Mouse (Mus musculus): ENCODE data around the gene Trmt5.
A peak's percentile ranks its signal among the peaks of the same experiment; 100 is the strongest.

Gene Trmt5

DNA sequence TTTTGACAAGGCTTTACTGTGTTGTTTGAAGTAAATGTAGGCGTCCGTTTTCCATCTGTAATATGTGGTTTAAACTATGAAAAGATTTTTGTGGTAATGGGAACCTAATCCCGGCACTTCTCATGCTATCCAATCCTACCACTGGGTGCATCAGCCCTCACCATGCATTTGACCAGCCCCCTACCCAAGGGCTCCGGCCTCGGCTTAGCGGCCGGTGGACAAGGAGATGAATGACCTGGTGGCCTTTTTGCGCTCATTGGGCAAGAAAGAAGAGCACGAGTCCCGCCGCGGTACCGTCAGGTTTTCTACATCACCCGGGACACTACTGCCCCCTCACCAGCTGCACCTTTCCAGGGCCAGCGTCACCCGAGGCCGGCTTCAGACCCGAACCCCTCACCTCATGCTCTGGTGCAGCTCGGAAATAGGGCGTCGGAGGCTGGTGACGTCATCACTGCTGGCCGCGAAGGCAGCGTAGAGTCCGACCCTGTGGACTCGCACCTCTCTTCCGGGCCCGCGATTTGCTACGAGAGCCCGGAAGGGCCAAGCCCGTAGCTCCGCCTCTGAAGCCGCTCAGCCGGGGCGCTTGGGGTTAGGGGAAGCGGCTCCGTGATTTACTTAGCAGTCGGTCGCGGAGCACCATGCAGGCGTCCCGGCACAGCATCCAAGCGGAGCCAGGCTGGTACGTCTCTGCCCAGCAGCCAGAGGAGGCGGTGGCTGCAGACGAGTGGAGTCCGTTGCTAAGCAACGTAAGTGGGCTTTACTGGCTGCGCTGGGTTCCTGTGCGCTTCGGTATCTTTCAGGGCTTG lies at the start of gene Trmt5, which contains the start of gene Slc38a6:
Trmt5 (minus strand) TSS at position 424 of the 806 bp plus-strand sequence.
Slc38a6 (plus strand) TSS at position 493 of the 806 bp plus-strand sequence.
- peak; percentile 87 to 90 for DNase-seq

DNA sequence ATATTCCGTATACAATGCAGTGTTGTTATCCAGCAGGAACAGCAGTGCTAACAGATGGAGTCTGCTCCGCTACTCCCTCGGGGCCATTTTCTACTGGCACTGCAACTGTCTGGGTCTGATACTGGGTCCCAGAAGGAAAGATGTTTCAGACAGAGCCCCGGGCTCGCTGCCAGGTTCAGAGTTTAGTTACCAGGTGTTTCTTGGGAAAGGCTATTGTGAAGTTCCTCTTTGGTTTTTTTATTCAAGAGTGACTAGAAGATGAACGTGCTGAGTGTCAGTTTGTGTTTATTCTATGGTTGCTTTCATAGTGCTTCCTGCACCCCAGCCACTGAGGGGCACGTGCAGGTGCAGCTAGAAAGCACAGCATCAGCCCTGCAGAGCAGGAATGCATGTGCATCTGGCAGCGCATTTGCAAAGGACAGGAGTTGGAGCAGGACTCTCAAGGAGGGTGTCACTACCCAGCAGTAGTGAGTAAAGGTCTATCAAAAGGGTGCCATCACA lies 47.6 kb upstream of the Trmt5 start:
- peak; percentile 64 to 83 for DNase-seq

DNA sequence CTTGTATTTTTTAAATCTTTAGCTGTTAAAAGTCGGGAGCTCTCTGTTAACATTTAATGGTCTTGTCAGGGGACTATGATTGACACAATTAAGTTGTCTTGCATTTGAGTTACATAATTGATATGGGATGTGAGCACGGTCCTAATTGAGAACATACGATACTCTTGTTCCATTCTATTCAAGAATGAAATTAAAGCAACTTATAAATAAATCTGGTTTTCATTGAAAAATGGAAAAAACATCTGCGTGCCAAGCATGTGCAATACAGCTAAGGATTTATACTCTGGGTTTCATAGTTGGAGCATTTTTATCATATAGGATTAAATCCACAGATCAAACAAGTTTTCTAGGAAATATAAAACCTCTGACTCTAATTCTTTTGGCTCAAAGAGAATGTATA lies 46.2 kb upstream of the Trmt5 start:
- DNase-seq, result no peak

DNA sequence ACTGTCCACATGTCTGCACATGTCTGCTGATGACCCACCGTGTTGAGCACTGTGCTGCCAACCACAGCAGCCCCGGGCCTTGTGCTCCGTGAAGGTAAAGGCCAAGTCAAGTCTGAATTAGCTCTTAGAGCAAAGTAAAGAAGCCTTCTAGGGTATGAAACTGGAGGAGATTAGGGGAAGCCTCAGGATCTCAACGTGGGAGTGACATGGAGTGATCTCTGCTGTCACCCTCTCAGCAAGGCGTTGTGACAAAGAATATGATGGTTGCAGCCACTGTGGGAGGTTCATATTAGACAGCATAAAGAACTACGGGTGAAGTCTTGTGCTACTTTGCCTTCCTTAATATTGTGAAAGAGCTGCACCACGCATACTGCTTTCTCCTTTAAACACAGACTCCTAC lies 43.7 kb upstream of the Trmt5 start:
- no peak for DNase-seq

DNA sequence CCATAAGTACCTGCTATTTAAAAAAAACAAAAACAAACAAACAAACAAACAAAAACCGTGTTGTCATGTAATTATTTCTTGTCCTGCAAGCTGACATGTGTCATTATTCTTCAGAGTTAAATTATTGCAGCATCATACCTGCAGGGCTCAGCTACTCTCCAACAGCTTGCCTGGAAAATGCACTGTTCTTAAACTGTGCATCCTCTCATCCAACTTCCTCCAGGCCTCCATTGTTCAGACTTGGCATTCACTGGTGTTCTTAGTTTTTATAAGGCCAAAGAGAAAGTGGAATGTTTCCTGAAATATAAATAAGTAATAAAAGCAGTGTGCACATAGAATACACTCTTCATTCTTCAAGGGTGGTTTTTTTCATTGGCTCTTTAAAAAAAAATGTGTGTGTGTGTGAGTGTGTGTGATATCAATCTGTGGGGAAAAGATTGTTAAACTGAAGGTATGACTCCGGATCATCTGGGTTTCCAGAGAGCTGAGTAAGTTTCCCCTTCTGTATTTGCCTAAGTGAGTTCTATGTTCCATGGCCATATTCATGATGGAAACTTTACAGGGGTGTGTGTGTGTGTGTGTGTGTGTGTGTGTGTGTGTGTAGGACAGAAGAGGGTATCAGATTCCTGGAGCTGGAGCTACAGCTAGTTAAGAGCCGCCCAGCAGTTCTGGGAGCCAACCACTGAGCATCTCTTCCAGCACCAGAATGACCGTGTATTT lies 42.1 kb upstream of the Trmt5 start:
- no peak for DNase-seq

DNA sequence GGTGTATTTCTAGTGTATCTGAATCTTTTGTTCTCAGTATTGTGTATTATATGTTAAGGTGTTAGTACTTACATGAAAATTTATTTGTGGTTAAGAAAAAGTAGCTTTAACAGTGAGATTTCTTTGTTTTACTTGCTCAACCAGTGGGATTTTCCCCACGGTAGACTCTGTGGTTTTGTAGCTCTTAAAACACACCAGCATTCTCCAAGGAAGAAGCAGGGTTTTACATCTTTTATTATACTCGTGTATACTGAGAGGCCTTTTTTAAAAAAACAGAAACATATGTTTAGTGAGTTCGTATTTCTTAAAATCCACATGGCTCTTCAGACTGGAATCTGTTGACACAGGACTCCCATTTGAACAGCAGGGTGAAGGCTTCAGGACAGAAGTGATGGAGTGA lies 40.9 kb upstream of the Trmt5 start:
- DNase-seq, result no peak

DNA sequence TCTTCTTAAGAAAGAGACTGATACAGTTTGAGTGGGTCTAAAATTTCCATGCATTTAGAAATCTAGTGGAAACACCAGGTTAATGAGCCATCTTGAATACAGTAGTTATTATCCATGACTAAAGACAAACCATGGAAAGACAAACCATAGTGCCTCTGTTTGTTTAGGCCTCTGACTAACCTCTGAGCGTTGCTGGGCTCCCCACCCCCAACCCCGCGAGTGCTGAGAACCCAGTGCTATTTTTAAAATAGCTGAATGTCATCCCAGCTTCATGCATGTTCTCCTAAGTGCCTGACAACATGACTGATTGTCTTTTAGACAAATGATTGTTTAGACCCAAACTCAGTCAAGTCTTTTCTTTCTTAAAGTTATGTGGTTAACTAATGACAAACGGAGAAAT lies 39.1 kb upstream of the Trmt5 start:
- peak; percentile 31 to 43 for DNase-seq

DNA sequence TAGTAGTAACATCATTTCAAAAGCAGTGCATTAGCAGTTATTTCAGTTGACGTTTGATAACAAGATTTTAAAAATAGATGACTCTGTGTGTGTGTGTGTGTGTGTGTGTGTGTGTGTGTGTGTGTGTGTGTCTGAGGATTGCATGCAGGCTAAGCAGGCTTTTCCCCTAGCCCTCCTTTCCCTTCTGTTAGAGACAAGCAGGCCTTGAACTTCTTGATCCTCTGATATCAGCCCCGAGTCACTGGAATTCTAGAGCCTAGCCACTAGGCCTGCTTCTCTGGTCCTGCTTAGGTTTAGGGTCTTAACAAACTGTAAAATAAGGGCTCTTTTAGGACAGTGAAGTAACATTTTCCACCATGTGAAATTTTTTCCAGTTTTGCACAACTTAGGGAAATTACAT lies 38.7 kb upstream of the Trmt5 start:
- no peak for DNase-seq

DNA sequence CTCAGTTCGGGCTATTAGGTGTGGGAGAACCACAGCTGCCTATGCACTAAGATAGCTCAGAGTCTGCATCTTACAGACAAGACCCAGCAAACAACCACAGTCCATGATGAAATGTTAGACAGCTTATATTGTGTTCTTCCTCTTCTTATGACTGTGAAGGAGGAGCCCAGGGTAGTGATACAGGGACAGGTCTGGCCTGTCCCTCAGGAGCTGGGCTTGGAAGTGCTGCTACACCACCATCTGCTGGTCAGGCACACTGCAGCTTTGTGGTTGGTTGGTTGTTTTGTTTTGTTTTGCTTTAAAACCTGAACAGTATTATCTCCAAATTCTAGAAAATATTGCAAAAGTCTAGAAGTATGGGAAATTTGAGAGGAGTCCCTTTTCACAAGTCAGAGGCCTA lies 38.2 kb upstream of the Trmt5 start:
- no peak for DNase-seq

DNA sequence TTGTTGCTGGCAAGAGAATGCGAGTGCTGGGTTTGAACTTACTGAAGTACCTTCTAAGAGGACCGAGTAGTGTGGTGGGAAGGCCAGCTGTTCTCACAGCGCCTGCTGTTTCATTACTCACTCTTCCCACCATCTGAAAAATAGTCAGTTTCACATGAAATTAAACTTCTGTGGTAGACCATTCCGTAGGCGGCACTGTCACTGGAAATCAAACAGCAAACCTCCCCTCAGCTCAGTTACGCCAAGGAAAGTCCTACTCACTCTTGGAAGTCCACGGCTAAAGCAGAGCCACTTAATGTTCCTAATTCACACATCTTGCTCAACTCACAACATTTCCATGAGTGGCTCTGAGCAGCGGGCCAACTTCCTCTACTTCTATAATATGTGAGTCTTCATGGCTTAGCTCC lies 37.7 kb upstream of the Trmt5 start:
- no peak for DNase-seq

DNA sequence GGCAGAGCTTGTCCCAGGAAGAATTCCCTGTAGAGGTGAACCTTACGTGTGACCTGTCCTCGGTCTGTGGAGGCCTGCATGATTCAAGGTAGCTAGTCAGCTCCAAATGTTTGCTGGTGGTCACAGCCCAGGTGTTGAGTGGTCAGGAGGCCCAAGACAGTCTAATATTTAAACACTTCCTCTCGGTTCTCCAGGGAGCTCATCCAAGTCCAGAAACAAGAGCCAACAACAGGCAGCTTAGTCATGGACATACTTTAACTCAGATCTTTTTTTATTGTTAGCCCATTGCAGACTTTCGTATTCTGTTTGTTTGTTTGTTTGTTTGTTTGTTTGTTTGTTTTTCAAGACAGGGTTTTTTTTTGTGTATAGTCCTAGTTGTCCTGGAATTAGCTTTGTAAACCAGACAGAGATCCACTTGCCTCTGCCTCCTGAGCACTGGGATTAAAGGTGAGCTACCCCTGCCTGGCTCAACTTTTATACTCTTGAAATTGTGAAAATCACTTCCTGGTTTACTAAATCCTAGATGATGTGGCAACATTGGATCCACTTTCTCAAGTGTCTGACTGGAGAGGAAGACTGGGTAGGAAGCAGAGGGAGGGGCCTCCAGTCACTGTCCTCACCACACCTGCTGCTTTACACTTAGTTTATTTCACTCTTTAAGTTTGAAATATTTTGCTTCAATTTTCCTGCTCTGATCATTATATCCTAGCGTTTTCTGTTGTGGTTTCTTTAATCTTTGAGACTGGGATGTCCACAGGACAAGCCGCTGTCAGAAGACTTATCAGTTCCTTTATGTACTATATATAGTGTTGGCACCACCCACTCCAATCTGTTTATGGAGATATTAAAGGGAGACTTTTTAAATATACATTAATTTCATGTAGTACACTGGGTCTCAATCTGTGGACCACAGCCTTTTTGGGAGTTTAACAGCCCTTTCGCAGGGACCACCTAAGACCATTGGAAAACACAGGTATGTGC lies 31.5 kb upstream of the Trmt5 start:
- no peak for DNase-seq

DNA sequence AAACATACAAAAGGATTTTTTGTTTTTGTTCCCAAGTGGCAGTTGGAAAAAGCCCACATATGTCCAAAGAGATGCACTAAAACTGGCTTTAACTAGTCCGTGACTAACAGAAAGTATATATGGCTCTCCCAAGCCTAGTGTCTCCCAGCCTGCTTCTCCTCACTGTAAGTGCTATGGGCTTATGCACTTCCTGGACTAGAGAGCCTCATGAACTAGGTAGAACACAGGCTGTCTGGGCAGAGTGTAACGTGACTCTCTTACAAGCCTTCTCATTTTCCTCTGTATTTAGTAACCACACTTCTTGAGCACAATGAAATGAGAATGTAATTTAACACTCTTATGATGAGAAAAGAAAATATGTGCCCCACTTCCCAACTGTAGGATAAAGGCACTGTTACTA lies 22.2 kb upstream of the Trmt5 start:
- DNase-seq, result no peak

DNA sequence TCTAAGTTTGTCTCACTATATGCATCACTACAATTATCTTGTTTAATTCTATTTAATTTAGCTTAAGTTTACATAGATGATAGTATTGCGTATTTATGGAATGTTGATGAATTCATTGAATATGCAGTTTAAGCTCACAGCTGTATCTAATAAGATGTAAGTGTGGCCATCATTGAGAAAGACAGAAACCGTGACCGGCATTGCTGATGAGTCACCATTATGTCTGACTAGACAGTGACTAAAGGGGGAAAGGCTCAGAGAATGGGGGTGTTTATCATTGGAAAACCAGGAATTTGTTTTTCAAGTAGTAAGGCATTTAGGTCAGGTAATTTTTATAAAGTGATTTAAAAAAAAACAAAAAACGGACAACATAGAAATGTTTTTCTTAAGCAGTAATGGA lies 21.2 kb upstream of the Trmt5 start:
- DNase-seq, result no peak

DNA sequence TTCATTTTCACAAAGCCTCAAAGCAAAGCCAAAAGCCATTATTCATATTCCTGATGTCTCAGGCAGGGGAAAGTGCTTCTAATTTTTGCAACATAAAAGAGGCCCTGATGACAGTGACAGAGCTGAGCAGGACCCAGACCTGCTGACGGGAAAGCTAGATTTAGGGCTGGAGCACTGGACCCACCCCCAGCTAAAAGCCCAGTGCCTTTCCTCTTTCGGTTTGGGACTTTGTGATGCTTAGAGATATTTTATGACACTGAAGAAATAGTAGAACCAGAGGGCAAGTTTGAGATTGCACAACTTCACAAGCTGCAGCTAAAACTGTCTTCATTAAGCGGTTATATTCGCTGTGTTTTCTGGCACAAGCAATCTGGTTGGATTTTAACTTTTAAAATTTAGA lies 18.1 kb upstream of the Trmt5 start:
- no peak for DNase-seq

DNA sequence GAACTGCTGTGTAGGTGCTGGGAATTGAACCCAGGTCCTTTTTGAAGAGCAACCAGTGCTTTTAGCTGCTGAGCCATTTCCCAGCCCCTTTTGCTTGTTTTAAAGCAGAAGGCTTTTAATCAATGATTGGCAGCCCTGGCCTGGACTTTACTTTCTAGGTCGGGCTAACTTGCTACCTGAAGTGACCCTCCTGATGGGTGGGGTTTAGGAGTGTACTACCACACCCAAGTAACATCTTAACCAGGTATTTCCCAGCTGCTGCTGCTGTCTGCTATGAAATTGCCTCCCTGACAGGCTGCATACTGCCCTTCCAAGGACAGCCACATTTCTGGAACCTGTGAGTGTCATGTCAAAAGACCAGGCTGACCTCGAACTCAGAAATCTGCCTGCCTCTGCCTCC lies 14.0 kb upstream of the Trmt5 start:
- DNase-seq, result no peak

DNA sequence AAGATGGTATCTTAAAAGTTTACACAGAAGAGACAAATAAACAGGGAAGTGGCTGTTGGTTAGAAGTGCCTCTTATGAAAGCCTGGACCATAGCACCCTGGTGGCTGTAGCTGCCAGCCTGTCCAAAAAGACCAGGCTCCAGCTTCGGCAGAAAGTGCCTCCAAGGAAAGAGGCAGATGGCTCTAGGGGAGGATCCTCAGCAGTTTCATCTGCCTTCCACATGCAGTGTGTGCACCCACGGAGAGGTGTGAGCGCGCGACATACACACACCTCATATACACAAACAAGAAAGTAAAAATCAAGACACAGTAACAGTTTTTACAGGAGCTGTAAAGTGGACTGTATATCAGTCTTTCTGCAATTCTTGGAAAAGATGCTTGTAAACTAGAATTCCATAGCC lies 12.1 kb upstream of the Trmt5 start:
- no peak for DNase-seq

DNA sequence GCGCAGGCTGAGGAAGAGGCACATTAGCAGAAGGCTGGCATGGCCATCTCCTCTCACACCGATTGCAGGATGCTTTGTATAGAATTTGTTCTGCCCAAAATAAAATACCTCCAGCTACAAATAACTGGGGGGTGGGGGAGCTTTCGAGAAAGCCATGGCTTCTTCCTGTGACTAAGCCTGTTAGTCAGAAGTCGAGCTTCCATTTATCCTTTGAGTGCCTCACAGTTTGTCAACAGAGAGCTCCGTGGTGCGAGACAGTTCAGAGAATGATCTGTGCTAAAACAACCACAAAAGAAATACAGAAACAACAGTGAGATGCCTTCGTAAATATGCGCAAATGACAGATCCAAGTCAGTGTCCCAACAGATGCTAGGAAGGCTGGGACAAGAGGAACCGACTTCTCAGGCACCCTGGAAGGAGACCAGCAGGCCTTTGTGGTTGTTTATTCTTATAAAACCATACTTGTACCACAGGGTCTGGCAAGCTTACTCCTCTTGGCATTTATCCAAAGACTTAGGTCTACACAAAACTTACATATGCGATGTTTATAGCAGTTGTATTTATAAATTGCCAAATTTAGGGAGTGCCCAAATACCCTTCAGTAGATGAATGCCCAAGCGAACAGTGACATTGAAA lies 9.1 kb upstream of the Trmt5 start:
- no peak for DNase-seq

DNA sequence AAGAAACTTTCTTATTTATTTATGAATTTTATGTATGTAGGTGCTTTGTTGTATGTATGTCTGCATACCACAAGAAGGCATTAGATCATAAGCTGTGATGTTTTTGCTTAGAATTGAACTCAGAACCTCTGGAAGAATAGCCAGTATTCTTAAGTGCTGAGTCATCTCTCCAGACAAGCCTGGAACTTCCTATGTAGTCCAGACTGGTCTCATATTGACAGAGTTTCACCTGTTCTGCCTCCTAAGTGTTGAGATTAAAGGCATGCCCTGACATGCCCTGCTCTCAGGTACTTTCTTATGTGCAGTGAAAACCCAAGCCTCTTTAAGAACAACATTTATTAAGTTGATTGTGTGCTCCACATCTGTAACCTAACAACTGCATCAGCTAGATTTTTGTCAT lies 8.4 kb upstream of the Trmt5 start:
- no peak for DNase-seq

DNA sequence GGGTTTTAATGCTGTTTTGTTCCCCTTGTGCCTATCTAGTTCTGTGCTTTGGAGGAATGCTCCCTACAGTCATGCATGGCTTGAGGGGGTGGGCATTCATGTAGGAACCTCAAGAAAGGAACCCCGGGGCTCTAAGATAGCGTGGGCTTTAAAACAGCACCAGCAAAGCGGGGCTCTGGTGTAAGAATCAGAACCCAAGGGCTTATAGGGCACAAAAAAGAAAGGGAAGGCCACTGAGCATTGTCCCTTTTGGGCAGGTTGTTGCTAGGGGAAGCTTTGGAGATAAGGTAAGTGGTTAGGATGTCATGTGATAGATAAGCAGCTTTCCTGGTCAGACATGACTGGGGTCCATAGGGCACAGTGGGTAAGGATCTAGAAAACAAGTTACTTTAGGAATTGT lies 2.1 kb upstream of the Trmt5 start:
- DNase-seq, result no peak

DNA sequence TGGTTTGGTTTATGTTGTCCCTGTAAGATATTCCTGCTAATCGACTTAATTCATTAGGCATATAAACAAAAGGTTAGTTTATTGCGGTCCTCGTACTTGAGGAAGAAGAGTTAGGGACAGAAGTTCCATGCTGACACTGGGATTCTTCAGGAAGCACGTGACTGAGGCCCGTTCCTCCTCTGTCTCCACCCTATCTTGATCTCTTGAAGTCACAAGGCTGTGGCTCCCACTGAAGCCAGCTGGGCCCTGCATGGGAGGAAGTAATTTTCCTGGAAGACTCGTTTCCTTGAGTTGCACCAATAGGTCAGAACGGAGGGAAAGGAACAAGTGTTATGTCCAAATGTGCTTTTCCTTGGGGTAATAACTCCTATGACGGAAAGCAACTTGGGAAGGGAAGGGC lies 1.1 kb upstream of the Trmt5 start:
- DNase-seq, result no peak

DNA sequence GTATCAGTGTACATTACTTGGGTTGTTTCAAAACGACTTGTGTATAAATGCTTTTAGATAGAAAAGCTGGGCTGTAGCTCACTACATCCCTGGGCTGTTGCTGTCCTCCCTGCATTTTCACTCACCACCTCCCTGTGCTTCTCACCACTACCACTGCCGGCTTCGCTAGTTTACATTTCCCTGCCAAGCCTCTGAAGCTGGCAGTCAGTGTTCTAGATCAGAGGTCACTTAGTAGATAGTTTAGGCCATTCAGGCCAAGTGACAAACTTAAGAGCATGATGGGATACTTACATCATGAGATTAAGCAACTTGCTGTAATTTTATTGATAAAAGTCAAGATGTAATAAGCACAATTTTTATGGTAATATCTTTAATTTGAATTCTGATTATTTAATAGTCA lies 11.6 kb downstream of the Trmt5 start:
- no peak for DNase-seq

DNA sequence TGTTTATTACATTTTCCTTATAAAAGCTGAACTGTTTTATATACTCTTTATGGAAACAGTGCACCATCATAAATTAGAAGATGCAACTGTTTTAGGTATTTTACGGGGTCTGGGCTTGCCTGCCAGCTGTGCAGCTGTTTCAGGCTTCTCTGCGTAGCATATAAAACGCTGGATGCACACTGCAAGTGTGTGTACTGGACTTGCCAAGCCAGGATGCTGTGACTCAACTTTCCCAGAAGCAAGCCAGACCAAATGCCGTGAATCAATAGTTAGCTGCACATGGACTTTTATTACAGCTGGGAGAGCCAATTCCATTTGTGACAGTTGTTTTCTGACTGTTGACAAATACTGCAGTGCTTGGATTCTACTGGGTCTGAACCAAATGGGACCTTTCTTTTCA lies 16.6 kb downstream of the Trmt5 start:
- DNase-seq, result no peak

DNA sequence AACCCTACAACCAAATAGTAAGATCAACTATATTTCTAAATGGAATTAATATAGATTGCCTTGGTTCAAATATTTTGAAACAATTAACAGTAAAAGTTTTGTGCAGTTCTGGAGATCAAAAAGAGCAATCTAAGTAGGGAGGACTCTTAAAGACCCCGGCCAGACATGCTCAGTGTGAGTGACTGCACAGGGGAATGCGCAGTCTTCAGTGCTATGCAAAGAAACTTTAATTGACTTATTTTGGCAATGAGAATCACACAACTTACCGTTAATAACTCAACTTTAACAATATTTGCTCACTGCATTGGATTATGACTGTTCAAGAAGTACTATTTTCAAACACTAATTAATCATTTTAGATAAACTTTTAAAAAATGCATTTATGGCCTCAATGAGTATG lies 17.0 kb downstream of the Trmt5 start:
- DNase-seq, result no peak
